Mouse (Mus musculus): ENCODE results near the gene Rapgef1. TPM values are rescaled to one million over a fixed set of nuclear protein-coding genes. Genes with fewer than 3 reads are reported as not detected.

Gene Rapgef1
- polyA plus RNA-seq, 1 experiment from 2014 or later, result 11.4 TPM

GRCm38 (mm10) chr2:29621636-29622035, 2.1 kb downstream of the Rapgef1 start:
- Histone ChIP-seq H3K9ac (replicated peaks; ENCODE audit: low read depth) (no peak overlapping the region), H3K27ac (ENCODE audit: low read length) (no peak overlapping the region), H3K27me3 (replicated peaks; ENCODE audit: insufficient read depth, low read length) (no peaks in the 10 kb centered on the region), H3K4me1 (ENCODE audit: insufficient read depth, low read depth, low read length) (peaks cover 11% of the 10 kb centered on the region; the same call in 1 of the 2 replicates), H3K36me3 (ENCODE audit: insufficient read depth, low read length) (no peaks in the 10 kb centered on the region), H3K9me3 (ENCODE audit: low read length) (no peaks in the 10 kb centered on the region), H3K4me3 (ENCODE audit: low read depth, low read length) (no peak overlapping the region), H3K4me2 (replicated peaks; ENCODE audit: low read depth, low read length) (peak overlapping the region; percentile 78)
- WGBS, result 79% methylated on average over 3 of the region's 3 CpGs
- no peak for TF ChIP-seq EP300 (IDR thresholded peaks at IDR 0.05)
- no peak for TF ChIP-seq CTCF (IDR thresholded peaks at IDR 0.05)
- ATAC-seq, result no peak
- DNase-seq (ENCODE audit: low spot score), result no peak

- no peaks in the 10 kb centered on the region for H3K36me3 ChIP-seq (ENCODE audit: insufficient read depth, low read length)
- no peak overlapping the region for H3K27ac ChIP-seq (ENCODE audit: low read length)
- TF ChIP-seq EP300 (IDR thresholded peaks at IDR 0.05) (no peak), CTCF (IDR thresholded peaks at IDR 0.05) (no peak)
- H3K4me3 ChIP-seq (ENCODE audit: low read depth, low read length), result no peak overlapping the region
- no peak for DNase-seq (ENCODE audit: low spot score)
- no peak overlapping the region for H3K9ac ChIP-seq (replicated peaks; ENCODE audit: low read depth)
- H3K4me2 ChIP-seq (replicated peaks; ENCODE audit: low read depth, low read length), result no peak overlapping the region
- ATAC-seq, result no peak
- H3K27me3 ChIP-seq (replicated peaks; ENCODE audit: insufficient read depth, low read length), result no peaks in the 10 kb centered on the region
- peaks cover 11% of the 10 kb centered on the region; the same call in 1 of the 2 replicates for H3K4me1 ChIP-seq (ENCODE audit: insufficient read depth, low read depth, low read length)
- 85% methylated on average over 10 of the region's 10 CpGs for WGBS
- no peaks in the 10 kb centered on the region for H3K9me3 ChIP-seq (ENCODE audit: low read length)
Measured at GRCm38 (mm10) chr2:29622126-29623005, 2.8 kb downstream of the Rapgef1 start.

- DNase-seq (ENCODE audit: low spot score) (no peak), ATAC-seq (no peak)
- no peak overlapping the region for H3K4me2 ChIP-seq (replicated peaks; ENCODE audit: low read depth, low read length)
- TF ChIP-seq CTCF (IDR thresholded peaks at IDR 0.05), result no peak
- no peak for TF ChIP-seq EP300 (IDR thresholded peaks at IDR 0.05)
- H3K9me3 ChIP-seq (ENCODE audit: low read length), result no peaks in the 10 kb centered on the region
- 0 out of 2 replicates have a peak overlapping the region, but pooled peaks have one; percentile 16 for H3K9ac ChIP-seq (replicated peaks; ENCODE audit: low read depth)
- H3K27ac ChIP-seq (ENCODE audit: low read length), result peak overlapping the region; percentile 57; the same call in 1 of the 2 replicates
- H3K36me3 ChIP-seq (ENCODE audit: insufficient read depth, low read length), result no peaks in the 10 kb centered on the region
- 65% methylated on average over 9 of the region's 9 CpGs for WGBS
- no peaks in the 10 kb centered on the region for H3K27me3 ChIP-seq (replicated peaks; ENCODE audit: insufficient read depth, low read length)
- peaks cover 11% of the 10 kb centered on the region; the same call in 1 of the 2 replicates for H3K4me1 ChIP-seq (ENCODE audit: insufficient read depth, low read depth, low read length)
- no peak overlapping the region for H3K4me3 ChIP-seq (ENCODE audit: low read depth, low read length)
Measured at GRCm38 (mm10) chr2:29623247-29624090, 3.9 kb downstream of the Rapgef1 start.

GRCm38 (mm10) chr2:29624091-29624608, 4.6 kb downstream of the Rapgef1 start:
- no peak for ATAC-seq

GRCm38 (mm10) chr2:29624739-29625138, 5.2 kb downstream of the Rapgef1 start:
- 63% methylated on average over 5 of the region's 5 CpGs for WGBS
- Histone ChIP-seq H3K36me3 (ENCODE audit: insufficient read depth, low read length) (no peaks in the 10 kb centered on the region), H3K9ac (replicated peaks; ENCODE audit: low read depth) (no peak overlapping the region), H3K9me3 (ENCODE audit: low read length) (no peaks in the 10 kb centered on the region), H3K4me3 (ENCODE audit: low read depth, low read length) (no peak overlapping the region), H3K27ac (ENCODE audit: low read length) (0 out of 2 replicates have a peak overlapping the region, but pooled peaks have one; percentile 57), H3K27me3 (replicated peaks; ENCODE audit: insufficient read depth, low read length) (no peaks in the 10 kb centered on the region), H3K4me2 (replicated peaks; ENCODE audit: low read depth, low read length) (no peak overlapping the region), H3K4me1 (ENCODE audit: insufficient read depth, low read depth, low read length) (peaks cover 14% of the 10 kb centered on the region; the same call in 1 of the 2 replicates)
- DNase-seq (ENCODE audit: low spot score) (peak; percentile 77), ATAC-seq (peak; percentile 67)
- TF ChIP-seq CTCF (IDR thresholded peaks at IDR 0.05) (no peak), EP300 (IDR thresholded peaks at IDR 0.05) (no peak; the same call in 1 of the 2 replicates)

More at GRCm38 (mm10) chr2:29624091-29624608, 4.6 kb downstream of the Rapgef1 start:
- no peak overlapping the region for H3K4me3 ChIP-seq (ENCODE audit: low read depth, low read length)
- H3K4me2 ChIP-seq (replicated peaks; ENCODE audit: low read depth, low read length), result no peak overlapping the region
- DNase-seq (ENCODE audit: low spot score), result peak; percentile 46
- H3K9ac ChIP-seq (replicated peaks; ENCODE audit: low read depth), result no peak overlapping the region
- H3K4me1 ChIP-seq (ENCODE audit: insufficient read depth, low read depth, low read length), result peaks cover 11% of the 10 kb centered on the region; the same call in 1 of the 2 replicates
- WGBS, result 69% methylated on average over 4 of the region's 4 CpGs
- H3K9me3 ChIP-seq (ENCODE audit: low read length), result no peaks in the 10 kb centered on the region
- peak overlapping the region; percentile 57; the same call in 1 of the 2 replicates for H3K27ac ChIP-seq (ENCODE audit: low read length)
- H3K36me3 ChIP-seq (ENCODE audit: insufficient read depth, low read length), result no peaks in the 10 kb centered on the region
- TF ChIP-seq EP300 (IDR thresholded peaks at IDR 0.05) (no peak), CTCF (IDR thresholded peaks at IDR 0.05) (no peak)
- no peaks in the 10 kb centered on the region for H3K27me3 ChIP-seq (replicated peaks; ENCODE audit: insufficient read depth, low read length)

All from lung, postnatal 0 days (tissue).